Mouse (Mus musculus): ENCODE measurements around the gene Mecr.

The Mecr gene

DNA sequence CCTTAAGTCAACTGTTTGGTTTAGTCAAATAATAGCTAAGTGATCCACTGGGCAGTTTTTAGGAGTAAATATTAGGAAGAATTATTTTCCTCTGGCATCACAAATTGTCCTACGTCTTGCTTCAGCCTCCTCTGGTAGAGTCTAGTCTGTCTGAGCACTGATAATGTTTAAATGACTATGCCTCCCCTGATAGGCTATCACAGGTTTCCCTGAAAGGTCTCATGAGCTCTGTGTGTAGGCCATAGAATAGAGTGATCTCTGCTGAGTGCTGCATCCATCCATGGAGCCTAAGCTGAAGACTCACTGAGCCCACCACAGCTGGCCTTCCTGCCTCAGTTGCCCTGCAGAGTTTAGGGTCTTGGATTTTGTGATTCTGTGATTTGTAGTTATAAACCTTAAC, 45.3 kb downstream of the Mecr start:
- no peak for DNase-seq (ENCODE audit: low spot score in 2 of 2)

DNA sequence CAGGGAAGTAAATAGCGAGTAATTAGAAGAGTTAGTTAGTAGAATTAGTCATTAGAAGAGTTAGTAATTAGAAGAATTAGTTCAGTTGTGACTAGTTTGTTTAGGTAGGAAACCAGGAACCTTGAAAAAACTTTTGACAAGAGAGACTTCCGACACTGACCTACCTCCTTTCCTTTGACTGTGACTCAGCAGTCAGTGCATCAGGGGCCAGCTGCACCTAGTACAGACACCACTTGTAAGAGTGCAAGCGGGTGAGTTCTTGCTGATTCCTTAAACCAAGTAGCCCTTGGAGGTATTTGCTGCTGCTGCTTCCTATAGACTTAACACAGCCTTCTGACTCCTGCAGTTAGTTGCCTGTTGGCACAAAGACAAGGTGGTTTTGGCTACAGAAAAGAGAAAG, 47.4 kb downstream of the Mecr start:
- DNase-seq (ENCODE audit: low spot score in 2 of 2), result no peak

- DNase-seq (ENCODE audit: low spot score in 2 of 2), result no peak
Observed at GRCm38 (mm10) chr4:131897109-131897508, 53.8 kb downstream of the Mecr start.

- DNase-seq (ENCODE audit: low spot score in 2 of 2), result no peak
Observed at GRCm38 (mm10) chr4:131897787-131898186, 54.5 kb downstream of the Mecr start.

- no peak for DNase-seq (ENCODE audit: low spot score in 2 of 2)
Observed at GRCm38 (mm10) chr4:131898503-131899179, 55.4 kb downstream of the Mecr start.

DNA sequence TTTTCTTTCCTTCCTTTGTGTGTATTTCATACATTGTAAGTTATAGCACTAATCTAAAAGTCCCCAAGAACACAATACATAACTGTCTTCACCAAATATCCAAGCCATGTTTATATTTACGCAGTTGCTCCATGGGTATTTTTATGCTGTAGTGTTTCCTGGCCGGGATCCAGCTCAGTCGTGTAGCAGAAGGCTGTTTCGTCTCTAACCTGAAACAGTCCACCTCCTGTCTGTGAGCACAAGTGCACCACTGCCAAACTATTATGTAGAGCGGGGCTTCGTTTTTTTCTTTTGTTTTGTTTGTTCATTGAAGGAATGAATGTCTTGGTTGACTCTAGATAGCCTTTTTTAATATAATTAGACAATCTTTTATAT, 55.9 kb downstream of the Mecr start:
- no peak for DNase-seq (ENCODE audit: low spot score in 2 of 2)

DNA sequence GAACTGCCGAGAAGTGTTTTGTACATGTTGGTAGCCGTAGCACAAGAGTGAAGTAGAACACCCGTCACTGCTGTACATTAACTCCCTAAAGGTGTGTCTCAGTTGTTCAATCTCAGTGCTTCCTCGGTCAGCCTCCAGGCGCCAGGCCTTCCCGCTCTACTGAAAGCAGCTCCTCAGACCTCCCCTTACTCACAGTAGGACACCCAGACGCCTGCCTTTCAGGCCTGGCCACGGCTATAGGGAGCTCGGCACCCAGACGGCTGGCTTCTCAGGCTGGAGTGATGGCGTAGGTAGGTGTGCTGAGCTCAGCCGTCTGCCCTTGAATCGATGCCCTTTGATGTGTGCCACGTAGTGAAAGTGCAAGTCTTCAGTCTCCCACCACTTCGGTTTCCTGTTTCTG, 57.8 kb downstream of the Mecr start:
- no peak for DNase-seq (ENCODE audit: low spot score in 2 of 2)

- no peak for DNase-seq (ENCODE audit: low spot score in 2 of 2)
Observed at GRCm38 (mm10) chr4:131904478-131904877, 61.2 kb downstream of the Mecr start.

DNA sequence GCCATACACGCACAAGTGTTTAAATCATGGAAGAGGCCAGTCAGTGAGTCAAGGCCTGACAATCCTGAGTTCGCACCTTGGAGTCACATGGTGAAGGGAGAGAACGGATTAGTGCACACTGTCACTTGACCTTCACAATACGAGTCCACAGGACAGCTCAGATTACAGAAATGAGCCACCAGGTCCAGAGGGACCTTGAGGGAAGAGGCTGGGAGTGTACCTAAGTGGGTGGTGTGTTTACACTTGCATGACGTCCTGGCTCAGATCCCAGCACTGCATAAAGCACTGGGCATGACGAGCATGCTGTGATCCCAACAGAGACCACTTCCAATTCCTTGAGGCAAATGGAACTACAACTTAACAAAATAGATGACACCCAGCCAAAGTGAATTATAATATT, 63.2 kb downstream of the Mecr start:
- no peak for DNase-seq (ENCODE audit: low spot score in 2 of 2)

- no peak for DNase-seq (ENCODE audit: low spot score in 2 of 2)
Observed at GRCm38 (mm10) chr4:131907912-131908311, 64.6 kb downstream of the Mecr start.

- no peak for DNase-seq (ENCODE audit: low spot score in 2 of 2)
Observed at GRCm38 (mm10) chr4:131910237-131910994, 67.1 kb downstream of the Mecr start.

DNA sequence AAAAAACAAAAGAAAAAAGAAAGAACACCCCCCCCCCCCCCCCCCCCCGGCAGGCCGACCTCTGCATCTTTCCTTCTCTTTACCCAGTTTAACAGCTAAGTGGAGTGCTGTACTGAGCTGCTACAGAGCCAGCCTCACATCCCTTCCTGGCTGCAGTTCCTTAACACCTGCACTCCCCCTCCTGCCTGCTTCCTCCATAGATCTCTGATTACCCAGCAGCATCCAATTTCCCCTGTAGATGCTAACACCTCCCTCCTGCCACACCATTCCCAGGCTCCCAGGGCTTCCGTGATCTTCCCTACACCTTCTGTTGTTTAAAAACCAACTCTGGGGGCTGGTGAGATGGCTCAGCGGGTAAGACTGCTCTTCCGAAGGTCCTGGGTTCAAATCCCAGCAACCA, 68.3 kb downstream of the Mecr start:
- DNase-seq (ENCODE audit: low spot score in 2 of 2), result no peak

DNA sequence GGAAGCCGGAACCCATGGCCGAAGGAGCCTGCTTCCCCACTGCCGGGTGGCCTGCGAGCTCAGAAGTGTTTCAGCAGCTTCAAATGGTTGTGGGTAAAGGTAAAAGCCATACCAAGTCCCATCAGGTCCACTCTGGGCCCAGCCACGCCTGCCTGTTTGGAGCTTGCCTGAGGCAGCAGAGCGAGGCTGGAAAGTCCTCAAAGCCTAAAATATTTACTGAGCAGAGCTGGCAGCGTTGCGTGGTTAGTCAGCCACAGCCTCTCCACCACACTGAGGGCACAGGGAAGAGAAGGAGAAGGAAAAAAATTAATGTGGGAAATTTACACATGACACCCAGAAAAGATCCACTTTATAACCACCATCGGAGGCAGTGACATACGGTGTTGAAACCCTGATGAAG, 70.3 kb downstream of the Mecr start:
- no peak for DNase-seq (ENCODE audit: low spot score in 2 of 2)

DNA sequence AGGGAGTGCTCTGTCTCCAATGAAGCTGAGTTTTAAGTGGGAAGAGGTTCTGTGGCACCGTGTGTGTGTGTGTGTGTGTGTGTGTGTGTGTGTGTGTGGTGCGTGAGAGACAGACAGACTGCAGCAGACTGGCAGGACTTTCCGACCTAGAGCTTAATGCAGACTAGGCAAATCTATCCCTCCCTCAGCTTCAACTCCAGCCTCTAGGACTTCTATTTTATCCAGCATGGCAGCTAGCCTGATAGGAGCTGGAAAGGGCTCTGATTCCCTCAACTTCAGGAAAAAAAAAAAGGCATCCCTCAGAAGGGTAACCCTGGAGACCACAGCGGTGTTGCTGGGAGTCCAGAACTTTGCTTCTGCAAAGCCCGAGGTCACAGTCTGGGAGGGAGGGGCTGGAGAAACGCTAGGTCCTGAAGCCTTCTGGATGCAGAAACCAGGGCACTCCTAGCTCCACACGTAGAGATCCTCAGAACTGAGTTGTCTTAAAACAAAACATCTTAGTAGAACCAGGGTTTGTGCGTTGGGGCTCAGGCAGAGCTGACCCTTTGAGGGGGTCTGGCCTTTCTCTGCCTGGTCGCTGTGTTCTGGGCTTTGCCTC, 70.9 kb downstream of the Mecr start:
- DNase-seq (ENCODE audit: low spot score in 2 of 2), result no peak

DNA sequence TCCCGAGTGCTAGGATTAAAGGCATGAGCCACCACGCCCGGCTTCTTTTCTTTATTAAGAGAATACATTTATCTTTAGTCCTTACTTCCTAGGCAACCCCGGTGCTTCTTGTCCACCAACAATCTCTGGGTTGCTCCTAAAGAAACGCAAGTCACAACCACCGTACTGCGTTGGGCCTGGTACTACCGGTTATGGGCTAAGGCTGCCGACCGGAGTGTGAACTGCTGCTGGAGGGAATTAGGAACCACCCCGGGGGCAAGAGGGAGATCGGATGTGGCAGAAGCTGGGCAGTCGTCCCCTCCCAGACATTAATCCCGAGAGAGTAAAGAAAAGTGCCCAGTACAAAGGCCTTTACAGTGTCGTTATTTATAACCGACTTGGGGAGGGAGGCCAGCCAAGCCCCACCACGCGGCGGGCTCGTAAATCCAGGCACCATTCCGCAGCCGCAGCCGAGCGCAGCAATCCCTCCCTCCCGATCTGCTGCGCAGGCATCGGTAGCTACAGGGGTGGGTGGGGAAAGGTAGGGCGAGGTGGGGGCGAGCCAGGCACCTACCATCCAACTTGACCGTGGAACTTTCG, 71.7 kb downstream of the Mecr start:
- DNase-seq (ENCODE audit: low spot score in 2 of 2), result no peak

DNA sequence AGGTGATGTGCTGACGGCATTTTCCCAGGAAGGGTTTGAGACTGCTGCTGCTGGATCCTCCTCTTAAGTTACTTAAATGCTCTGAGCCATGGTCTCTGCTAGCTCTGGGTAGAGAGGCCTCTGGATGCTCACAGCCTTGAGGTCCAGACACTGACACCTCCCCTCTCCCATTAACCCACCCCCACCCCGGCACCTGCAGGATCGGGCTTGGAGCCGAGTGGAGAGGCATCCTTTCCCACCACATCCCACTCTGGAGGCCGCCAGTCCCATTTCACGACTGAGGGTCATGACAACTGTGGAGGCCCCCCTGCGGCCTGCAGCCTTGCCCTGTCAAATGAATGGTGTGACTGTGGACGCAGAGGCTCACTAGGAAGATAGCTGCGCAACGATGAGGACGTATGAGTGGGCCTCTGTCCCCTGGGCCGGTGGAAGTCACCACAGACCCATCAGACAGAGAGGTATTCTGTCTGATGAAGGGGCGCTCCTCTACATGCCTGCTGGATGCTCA, 72.6 kb downstream of the Mecr start:
- no peak for DNase-seq (ENCODE audit: low spot score in 2 of 2)

GRCm38 (mm10) chr4:131916425-131916824, 73.2 kb downstream of the Mecr start:
- peak; percentile 56 to 71 for DNase-seq (ENCODE audit: low spot score in 2 of 2)

- no peak for DNase-seq (ENCODE audit: low spot score in 2 of 2)
Observed at GRCm38 (mm10) chr4:131917010-131917555, 73.8 kb downstream of the Mecr start.
